Mouse (Mus musculus) gastrocnemius, adult 18-20 months (tissue): Measurements from ENCODE around the gene Cygb. TPM values are rescaled to one million over a fixed set of nuclear protein-coding genes. Genes with fewer than 3 reads are reported as not detected.

Source experiments
- DNase-seq: peaks from one replicate; pipeline ENCODE4 v3.0.0; 2021; ENCODE audit warnings: low spot score
- total RNA-seq, 2 experiments: library from RNA; stranded (reverse); gene quantifications; 2 replicates each; pipeline ENCODE4 v1.2.3; 2021

The Cygb gene
- total RNA-seq, 2 experiments from 2014 or later: 10.5 to 15.0 TPM

DNA sequence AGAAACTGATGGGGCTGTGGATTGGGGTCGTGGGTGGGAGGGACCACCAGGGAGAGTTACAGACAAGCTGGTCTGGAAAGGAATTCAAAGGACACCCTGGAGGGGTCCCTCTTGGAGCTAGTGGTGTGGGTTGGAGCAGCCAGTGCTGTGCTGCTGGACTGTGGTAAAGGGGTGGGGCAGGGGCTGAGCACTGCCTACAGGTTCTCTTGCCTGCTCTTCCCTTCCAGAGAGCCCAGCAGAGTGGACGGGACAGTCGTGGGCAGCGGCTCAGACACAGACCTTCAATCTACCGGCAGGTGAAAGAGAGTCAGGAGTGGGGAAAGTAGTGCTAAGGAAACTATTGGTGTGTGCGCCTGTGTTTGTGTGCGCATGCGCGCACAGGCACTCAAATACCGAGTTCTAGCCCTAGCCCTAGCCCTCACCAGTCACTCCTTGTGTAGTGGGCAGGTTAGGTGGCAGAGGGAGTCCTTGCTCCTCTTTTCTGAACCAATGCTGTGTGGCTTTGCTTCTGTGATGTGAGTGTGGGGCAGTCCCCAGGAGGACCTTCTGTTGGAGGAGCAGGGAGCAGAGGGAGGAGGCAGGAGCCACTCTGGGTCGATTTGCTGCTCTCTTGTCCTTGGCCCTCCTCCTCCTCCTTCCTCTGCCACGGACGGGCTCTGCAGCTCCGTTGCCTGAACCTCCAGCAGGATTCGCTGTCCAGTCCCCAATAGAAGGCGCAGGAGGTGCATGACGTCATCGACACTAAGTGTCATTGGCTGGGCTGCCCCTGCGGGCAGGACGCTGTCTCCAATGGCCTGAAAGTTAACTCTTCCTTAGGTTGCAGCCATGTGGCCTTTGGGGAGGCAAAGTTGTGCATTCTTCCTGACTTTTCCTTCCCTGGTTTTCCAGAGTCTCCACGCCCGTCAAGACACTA is 3.5 kb upstream of the Cygb start:
- peak; percentile 95 for DNase-seq

DNA sequence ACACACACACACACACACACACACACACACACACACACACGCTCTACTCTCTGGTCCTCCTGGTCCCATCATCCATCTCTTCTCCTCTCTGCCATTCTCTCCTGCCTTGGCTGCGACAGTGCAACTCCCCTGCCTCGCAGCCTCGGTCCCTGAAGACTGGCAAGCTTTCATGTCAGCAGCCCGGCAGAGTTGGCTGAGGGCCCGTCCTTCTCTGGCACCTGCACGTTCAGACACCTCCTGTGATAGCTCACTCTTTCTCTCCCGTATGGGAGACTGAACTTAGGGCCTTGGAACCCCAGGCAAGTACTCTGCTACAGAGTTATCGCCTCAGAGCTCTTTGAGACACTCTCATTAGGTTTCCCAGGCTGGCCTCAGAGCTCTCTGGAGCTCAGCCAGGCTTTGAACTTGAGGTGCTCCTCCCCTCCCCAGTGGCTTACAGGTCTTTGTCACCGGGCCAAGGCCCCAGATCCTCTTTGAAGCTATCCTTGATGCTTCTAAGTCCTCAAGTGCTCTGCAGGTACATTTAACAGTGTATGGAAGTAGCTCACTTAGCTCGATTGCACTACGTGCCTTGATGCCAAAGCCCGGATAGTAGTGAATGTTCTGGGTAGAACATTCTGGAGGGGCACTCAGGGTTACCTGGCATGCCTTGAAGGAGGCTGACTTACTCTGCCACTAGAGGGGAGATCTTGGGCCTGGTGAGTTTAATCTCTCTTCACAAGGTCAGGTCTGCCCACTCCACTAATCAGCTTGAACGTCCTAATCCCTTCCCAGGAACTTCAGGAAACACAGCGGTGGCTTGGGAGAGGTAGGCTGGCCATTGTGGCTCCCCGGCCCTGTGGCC is 2.5 kb upstream of the Cygb start:
- no peak for DNase-seq

DNA sequence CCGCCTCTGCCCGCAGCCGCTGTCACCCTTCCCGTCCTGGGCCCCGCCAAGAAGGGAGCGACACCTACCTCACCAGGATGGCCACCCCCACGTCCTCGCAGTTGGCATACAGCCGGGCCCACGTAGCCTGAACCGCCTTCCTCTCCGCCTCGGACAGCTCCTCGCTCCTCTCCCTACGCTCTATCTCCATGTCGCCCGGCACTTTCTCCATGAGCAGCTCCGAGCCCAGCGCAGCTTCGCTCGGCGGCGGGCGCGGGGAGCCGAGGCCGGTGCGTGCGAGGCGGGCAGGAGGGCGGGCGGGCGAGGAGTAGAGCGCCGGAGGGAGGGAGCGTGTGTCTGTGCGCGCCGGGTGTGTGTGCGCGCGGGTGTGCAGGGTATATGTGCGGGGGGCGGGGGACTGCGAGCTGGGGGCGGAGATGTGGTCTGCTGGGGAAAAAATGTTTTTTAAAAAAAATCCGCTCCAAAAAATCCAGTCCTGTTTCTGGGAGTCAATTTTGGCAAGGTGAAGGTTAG is 348 bp downstream of the Cygb start:
- no peak for DNase-seq

DNA sequence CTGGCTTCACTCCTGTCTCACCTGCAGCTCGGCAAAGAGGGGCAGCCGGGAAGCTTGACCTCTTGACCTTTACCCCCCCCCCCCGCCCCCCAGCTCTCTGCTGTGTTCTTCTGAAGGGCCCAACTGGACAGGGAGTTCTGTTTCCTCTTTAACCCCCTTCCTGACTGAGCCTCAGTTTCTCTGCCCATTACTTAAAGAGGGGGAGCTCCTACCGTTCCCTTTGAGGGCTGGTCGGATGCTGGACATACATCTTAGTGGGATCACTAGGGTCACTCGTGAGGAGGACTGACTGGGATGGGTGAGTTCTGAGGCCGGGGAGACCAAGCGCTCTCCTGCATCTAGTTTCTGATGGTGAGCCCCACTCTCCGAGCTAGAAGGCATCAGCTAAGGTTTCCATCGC is 879 bp downstream of the Cygb start, which contains the start of gene Prcd:
Gene Prcd, plus strand, starts transcription at position 301 of the 400 bp plus-strand sequence.
- DNase-seq: no peak

DNA sequence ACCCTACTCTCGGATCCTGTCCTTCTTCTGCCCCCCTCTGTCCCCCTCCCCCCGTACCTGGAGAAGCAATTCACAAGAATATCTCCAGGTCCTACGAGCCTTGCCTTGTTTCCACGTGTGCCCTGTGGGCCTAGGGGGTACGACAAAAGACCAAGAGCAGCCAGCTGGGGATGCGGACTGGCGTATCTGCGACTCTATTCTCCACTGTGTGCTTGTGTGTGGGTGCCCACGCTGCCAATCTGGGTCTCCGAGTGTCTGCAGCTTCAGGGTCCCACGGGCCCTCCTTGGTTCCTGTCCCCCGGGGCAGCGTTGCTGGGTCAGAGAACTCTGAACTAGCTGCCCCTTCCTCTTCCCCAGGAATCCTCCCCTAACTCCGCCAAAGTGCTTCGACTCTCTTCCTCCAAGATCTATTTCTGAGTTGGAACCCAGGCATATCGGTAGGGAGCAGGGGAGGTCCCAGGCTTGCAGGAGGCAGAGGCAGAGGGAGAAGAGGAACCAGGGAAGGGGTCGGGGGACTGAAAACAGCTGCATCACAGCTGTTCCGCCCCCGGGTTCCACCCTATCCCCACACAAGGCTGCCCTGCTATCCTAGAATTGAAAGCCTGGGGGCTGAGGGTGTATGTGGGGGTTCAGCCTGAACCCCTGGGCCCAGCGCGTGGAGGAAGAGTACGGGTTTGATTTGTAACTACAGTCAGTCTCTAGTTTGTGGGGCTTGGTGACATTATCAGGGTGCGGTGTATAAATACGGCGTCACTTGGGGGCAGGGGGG is 1.6 kb downstream of the Cygb start:
- no peak for DNase-seq

DNA sequence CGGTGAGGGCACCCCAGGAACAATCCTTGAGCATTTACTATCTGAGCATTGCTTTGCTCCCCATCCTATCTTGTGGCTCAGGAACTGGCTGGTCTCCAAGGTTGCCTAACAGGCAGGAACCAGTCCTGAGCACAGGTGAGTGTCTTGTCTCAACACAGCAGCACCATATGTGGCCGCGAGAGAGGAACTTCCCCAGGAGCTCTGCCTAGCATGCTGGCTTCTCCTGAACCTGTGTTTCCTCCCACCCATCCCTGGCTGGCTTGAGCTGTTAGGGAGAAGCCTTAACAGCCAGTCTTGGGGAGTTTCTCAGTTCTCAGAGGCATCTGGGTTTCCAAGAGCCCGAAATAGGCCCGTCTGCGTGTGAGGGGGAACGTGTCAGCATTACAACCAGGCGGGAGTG is 2.8 kb downstream of the Cygb start:
- DNase-seq: no peak

DNA sequence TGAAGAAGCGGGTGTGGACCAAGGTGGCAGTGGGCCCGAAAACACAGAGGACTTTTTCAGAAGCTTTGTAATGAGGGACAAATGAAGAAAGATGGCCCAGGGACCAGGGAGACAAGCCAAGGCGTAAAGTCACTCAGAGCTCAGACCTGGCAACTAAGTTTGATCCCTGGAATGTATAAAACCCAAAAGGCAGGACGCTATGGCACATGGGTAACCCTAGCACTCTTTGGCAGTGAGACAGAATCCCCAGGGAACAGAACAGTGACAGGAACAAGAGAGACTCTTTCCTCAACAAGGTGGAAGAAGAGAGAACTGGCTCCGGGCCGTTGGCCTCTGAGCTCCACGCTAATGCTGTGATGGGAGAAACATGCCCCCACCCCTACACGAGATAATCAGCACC is 3.3 kb downstream of the Cygb start:
- no peak for DNase-seq

DNA sequence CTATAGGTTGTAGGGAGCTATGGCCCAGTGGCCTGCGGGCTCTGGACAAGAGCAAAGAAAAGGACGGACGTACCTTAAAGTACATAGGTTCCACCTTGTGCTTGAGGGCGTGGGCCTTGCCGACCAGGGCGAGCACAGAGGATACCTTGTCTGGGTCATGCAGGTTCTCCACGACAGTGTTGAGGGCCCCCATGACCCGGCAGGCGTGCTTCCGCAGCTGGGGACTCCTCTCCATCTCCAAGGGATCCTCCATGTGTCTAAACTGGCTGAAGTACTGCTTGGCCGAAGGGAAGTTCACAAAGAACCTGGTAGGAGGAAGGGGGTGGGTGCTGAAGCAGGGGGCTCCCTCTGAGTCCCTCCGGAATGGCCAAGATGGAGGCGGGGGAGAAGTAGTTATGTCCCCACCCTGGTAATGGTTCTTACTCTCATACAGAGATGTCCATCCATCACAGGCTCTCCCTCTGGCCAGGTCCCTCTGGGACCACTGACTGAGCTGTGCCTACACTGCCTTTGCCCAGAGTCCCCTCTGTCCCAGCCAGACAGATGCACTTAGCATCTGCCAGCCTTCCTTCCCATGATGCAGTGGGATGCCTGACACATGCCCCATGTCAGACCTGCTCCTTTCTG is 4.3 kb downstream of the Cygb start:
- DNase-seq: no peak

DNA sequence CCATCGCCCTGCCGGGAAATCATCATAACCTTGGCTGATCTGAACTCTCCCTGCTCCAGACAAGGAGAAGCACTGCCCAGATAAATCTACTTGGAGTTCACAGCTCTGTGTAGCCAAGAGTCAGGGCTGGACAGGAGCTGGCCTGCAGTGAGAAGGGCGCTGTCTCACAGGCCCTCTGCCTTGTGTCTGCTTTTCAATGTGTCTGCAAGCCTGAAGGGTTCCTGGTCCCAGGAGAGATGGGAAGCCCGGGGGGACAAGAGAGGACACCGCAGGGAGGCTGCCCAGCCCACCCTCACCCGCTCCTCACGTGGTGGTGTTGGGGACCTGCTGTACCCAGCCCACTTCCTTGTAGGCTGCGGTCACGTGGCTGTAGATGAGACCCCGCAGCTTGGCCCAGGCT is 5.1 kb downstream of the Cygb start:
- DNase-seq: peak; percentile 57

DNA sequence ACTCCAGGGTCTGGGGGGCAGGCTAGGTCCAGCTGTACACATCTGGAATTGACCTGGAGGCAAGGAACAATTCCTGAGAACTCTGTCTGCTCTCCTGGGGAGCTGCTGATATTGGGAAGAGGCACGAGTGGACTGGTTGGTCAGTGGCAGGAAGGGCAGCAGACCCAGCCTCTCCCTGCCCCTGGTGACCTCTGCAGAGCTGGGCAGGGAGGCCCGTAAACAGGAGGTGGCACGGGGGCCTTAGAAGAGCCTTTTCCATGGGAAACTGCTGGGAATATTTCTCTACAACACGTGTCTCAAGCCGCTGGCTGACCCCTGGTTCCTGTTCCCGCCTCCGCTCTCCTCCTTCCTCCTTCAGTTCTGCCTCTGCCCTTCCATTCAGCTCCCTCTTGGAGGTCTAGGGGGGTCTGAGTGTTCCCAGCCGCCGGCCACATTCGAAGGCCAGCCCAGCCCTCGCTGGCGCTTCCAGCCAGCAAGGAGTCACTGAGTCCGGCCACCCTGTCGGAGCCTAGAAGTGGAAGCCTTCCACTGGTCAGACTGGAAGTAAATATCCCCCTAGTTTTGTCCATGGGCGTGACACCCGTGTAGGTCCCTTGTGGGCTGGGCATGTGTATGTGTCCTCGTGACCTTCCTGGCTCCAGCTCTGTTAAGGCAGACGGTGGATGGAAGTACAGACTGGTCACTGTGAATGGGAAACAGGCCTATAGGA is 5.7 kb downstream of the Cygb start:
- DNase-seq: peak; percentile 72

DNA sequence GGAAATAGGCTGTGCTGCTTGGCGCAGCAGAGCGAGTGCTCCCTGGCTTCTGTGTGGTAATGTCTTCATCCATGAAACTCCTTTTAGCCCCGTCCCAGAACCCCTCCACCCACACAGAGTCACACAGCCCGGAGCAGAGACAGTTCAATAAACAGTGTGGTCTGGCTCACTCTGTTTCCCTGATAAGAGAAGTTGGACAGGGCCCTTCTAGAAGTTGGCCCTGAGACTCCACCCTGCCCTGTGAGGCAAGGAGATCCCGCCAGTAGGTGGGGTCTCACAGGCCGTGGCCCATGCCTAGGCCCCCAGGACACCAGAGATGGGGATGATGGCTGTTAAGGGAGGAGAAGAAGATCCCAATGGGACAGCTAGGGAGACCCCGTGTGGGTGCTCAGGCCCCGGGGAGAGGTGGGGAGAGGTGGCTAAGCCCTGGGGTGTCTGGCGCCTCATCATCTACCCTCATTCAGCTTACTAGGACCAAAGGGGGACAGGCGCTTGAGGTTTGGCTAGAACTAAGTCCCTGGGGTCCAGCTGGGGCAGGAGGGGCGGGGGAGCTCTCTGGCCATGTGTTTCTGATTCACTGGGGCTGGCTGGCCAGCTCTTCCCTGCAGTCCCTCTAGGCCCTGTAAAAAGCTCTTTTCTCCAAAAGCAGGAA is 6.6 kb downstream of the Cygb start:
- DNase-seq: peak; percentile 79

DNA sequence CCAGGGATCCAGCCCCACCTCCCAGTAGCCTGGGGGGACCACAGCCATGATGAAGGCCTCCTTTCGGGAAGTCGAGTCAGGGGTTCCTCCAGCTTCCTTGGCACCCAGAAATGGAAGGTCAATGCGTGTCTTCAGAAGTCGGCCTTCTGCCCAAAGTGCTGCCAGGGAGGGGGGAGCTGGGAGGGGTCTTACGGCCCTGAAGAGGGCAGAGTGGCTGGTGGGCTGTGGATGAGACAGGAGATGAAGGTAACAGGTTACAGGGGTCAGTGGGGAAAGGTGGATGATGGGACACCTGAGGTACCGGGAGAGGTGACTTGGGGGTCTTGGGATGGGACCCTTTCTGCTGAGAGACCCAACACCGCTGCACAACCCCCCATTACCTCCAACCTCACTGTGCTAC is 7.3 kb downstream of the Cygb start:
- no peak for DNase-seq

DNA sequence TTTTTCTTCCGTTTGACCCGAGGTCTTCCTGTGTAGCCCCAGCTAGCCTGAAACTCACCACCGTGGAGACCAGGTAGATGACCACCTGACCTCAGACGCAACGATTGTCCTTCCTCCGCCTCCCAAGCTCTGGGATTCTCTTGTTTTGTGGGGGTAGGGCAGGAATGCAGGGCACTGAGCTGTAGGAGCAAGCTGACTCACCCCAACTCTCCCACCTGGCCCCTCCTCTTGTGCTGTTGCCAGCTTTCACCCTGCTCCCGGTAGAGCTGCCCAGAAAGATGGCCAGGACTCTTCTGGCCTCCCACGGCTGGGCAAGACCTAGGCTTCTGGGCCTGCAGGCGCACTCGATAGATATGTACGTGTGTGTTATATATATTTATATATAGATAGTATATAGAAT is 8.0 kb downstream of the Cygb start:
- DNase-seq: no peak

DNA sequence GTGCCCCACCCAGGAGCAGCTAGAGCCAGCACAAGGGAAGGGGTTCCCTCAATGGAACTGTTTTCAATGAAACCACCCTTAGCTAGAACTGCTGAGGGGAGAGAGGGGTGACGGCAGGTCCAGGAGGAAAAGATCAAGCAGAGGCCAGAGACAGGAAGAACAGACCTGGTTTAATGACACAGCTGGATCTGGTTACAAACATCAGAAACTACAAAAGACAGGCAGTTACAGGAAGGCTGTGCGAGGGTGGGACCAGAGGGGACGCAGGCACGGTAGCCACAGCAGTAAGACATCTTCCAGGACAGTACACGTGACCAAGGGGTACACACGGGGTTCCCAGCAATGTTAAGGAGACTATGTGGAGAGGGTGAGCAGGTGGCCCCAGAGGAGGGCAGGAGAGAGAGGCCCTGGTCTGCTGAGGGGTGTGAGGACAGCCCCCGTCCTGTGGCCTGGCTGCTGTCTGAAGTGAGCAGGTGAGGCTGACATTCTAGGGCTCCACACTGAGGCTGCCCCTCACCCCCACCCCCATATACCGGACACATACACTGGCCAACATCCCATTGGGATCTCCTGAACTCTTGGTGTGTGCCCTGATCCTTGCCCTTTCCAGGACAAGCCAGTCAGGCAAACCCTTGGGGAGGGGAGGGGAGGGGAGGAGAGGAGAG is 8.5 kb downstream of the Cygb start:
- DNase-seq: no peak

DNA sequence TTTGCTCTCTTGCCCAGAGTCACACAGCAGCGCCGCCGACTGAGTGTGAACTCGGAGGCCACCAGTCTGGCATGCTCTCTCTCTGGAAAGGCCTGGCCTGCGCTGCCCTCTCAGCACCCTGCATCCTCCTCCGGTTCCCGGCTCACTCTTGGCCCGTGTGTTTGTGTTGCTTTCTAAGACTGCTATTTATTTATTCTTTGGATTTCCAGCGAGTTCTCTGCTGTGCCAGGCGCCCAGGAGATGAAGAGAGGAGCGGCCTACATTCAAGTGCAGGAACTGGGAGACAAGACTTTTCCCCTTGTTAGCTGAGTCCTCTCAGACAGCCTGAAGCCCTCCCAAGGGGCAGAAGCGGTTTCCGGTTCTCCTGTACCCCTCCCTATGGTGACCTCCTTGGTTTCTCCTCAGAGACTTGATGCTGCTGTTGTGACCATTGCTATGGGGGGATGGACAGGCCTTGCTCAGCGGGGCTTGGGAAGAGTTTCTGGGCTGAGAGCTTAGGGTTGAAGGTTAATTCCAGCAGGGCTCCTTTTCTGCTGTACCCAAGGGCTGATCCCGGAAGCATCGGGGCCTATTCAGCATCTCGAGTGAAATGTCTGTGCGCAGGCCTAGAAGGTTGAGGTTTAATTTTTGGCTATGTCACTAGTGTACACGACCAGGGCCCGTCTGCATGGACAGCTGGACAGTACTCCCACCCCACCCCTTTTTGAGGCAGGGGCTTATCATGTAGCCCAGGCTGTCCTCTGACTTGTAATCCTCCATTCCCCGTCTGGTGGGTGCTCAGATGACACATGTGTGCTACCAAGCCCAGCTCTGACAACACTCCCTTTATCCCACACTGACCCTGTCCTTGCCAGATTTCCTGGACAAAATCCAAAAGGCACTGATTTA is 9.6 kb downstream of the Cygb start:
- DNase-seq: no peak

DNA sequence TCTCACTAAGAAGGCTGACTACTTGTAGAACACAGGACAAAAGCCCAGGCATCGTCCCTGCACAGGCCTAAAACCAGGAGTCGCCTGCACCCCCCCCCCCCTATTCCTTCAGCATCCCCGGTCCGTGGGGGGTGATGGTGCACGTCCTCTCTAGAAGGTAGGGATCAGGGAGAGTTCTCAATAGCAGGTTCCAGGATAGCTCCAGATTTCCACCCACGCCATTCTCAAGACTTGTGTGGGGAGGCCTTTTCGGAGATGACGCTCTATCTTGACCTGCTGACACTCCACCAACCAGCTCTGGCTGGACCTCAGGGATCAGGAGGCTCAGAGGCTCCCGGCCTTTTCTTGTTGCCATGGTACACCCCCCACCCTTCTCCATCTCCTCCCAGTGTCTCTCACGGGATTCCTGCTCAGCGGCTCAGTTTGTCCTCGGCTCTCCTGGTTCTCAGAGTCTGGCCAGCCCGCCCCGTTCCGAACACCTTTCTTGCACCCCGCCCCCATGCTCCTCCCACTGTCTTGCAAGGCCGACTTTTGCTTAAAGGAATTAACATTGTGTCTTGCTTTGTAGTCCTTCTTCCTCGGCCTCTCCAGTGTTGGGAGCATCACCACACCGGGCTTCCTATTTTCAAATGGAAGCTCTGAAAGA is 10.4 kb downstream of the Cygb start:
- no peak for DNase-seq

DNA sequence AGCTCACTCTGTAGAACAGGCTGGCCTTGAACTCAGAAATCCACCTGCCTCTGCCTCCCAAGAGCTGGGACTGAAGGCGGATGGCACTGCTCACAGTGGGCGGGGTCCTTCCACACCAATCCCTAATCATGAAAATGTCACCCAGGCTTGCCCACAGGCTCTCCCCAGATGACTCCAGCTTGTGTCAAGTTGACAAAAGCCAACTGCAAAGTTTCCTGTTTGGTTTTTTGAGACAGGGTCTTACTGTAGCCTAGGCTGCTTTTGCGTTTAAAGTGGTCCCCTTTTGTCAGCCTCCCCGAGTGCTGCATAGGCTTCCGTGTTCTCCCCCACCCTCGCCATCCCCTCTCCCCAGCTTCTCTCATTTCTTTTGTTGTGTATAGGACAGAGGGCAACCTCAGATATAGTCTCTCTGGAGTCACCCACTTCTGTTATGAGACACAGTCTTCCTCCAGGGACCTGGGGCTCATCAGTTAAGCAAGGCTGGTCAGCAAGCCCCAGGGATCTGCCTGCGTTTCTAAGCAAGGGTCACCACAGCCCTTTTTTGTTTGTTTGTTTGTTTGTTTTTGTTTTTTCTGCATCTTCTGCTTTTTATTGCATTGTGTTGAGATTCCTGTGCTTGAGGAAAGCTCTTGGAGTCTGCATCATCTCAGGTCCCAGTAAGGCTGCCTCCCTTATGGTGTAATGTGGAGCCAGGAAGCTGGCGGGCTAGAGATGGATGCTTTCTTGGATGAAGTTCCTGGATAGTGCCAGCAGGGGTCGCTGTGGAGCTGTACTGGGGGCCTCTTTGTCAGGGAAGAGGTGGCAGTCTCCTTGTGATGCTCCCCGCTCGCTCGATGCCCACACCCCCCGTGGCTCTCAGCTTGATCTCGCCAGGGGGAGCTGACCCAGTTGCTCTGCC is 11.2 kb downstream of the Cygb start:
- peak; percentile 94 for DNase-seq
